Mouse (Mus musculus): Measurements from ENCODE around the gene Tmem63c. TPM values are rescaled to one million over a fixed set of nuclear protein-coding genes. Genes with fewer than 3 reads are reported as not detected.

Tmem63c gene
- total and polyA plus RNA-seq, 3 experiments = 0.08 to 0.14 (median 0.09) TPM

- Histone ChIP-seq H3K9ac (ENCODE audit: low read depth, low read length) (no peak overlapping the region), H3K36me3 (ENCODE audit: control insufficient read depth, insufficient read depth, low read length) (no peaks in the 10 kb centered on the region), H3K27me3 (ENCODE audit: control insufficient read depth, insufficient read depth, low read length) (no peaks in the 10 kb centered on the region), H3K27ac (no peak overlapping the region), H3K4me1 (ENCODE audit: control insufficient read depth, insufficient read depth, low read length) (no peaks in the 10 kb centered on the region), H3K4me3 (no peak overlapping the region), H3K79me2 (replicated peaks; ENCODE audit: control insufficient read depth, insufficient read depth, low read length) (no peaks in the 10 kb centered on the region)
- intact Hi-C loops (cut with DNase I) = no loop called here
- DNase-seq = no peak
- TF ChIP-seq CTCF (IDR thresholded peaks at IDR 0.05) (peak; percentile 32), EP300 (IDR thresholded peaks at IDR 0.05; ENCODE audit: insufficient read depth, low read depth, low read length) (no peak)
- WGBS = 29% methylated on average over 4 of the region's 4 CpGs
Observed at GRCm38 (mm10) chr12:87088331-87088730, 67.2 kb downstream of the Tmem63c start.

GRCm38 (mm10) chr12:87089255-87089654, 68.1 kb downstream of the Tmem63c start:
- H3K79me2 ChIP-seq (replicated peaks; ENCODE audit: control insufficient read depth, insufficient read depth, low read length) = no peaks in the 10 kb centered on the region
- 64% methylated on average over 4 of the region's 4 CpGs for WGBS
- TF ChIP-seq POLR2A (IDR thresholded peaks at IDR 0.05; ENCODE audit: insufficient read depth, low read depth, low read length) (no peak), CTCF (IDR thresholded peaks at IDR 0.05) (no peak), EP300 (IDR thresholded peaks at IDR 0.05; ENCODE audit: insufficient read depth, low read depth, low read length) (no peak)
- no peaks in the 10 kb centered on the region for H3K36me3 ChIP-seq (ENCODE audit: control insufficient read depth, insufficient read depth, low read length)
- H3K4me1 ChIP-seq (ENCODE audit: control insufficient read depth, insufficient read depth, low read length) = no peaks in the 10 kb centered on the region
- H3K27ac ChIP-seq = no peak overlapping the region
- no peak overlapping the region for H3K4me3 ChIP-seq
- DNase-seq = no peak
- no peaks in the 10 kb centered on the region for H3K27me3 ChIP-seq (ENCODE audit: control insufficient read depth, insufficient read depth, low read length)
- intact Hi-C loops (cut with DNase I) = no loop called here
- no peak overlapping the region for H3K9ac ChIP-seq (ENCODE audit: low read depth, low read length)

DNA sequence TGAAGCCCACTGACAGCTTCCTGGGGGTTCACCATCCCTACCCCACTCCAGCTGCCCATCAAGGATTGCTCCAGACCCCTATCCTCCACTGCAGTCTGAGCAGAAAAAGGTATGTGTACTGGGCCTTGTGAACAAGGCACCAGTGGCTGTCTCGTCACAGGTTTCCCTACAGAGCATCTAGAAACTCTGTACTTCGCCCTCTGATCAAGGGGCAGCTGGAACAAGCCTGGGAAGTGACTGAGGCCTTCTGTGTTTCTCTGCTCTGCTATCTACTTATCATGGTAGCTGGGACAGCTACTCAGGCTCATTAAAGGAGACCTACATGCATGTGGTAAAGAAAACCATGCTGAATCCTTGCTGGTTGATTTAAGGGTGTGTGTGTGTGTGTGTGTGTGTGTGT, 68.6 kb downstream of the Tmem63c start:
- WGBS = 80% methylated on average over 2 of the region's 2 CpGs
- intact Hi-C loops (cut with DNase I) = no loop called here

DNA sequence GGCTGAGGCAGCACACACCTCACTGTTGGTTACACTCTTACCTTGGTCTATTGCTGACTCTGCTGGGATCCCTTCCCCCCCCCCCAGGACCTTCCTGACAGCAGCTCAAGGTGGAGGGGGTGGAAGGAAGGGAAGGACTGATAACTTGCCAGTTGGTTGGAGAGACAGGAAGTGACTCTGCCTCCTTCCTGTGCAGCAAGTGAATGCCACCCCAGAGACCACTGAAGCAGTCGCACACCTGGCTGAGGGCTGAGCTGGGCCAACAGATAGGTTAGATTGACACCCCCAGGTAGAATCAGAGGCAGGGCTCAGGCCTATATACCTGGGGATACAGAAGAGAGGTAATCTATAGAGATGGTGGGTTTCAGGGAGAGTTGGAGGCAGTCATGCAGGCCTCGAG, 70.8 kb downstream of the Tmem63c start:
- H3K36me3 ChIP-seq (ENCODE audit: control insufficient read depth, insufficient read depth, low read length) = no peaks in the 10 kb centered on the region
- no peak overlapping the region for H3K4me3 ChIP-seq
- H3K27ac ChIP-seq = no peak overlapping the region
- DNase-seq = no peak
- no peaks in the 10 kb centered on the region for H3K4me1 ChIP-seq (ENCODE audit: control insufficient read depth, insufficient read depth, low read length)
- no peak overlapping the region for H3K9ac ChIP-seq (ENCODE audit: low read depth, low read length)
- H3K27me3 ChIP-seq (ENCODE audit: control insufficient read depth, insufficient read depth, low read length) = no peaks in the 10 kb centered on the region
- H3K79me2 ChIP-seq (replicated peaks; ENCODE audit: control insufficient read depth, insufficient read depth, low read length) = no peaks in the 10 kb centered on the region
- 64% methylated on average over 2 of the region's 2 CpGs for WGBS
- TF ChIP-seq CTCF (IDR thresholded peaks at IDR 0.05) (no peak), POLR2A (IDR thresholded peaks at IDR 0.05; ENCODE audit: insufficient read depth, low read depth, low read length) (no peak), EP300 (IDR thresholded peaks at IDR 0.05; ENCODE audit: insufficient read depth, low read depth, low read length) (no peak)
- intact Hi-C loops (cut with DNase I) = no loop called here

More for the DNA sequence above, 68.6 kb downstream of the Tmem63c start:
- TF ChIP-seq EP300 (IDR thresholded peaks at IDR 0.05; ENCODE audit: insufficient read depth, low read depth, low read length) (no peak), CTCF (IDR thresholded peaks at IDR 0.05) (no peak), POLR2A (IDR thresholded peaks at IDR 0.05; ENCODE audit: insufficient read depth, low read depth, low read length) (no peak)
- no peak overlapping the region for H3K4me3 ChIP-seq
- H3K9ac ChIP-seq (ENCODE audit: low read depth, low read length) = no peak overlapping the region
- no peak overlapping the region for H3K27ac ChIP-seq
- H3K27me3 ChIP-seq (ENCODE audit: control insufficient read depth, insufficient read depth, low read length) = no peaks in the 10 kb centered on the region
- no peaks in the 10 kb centered on the region for H3K79me2 ChIP-seq (replicated peaks; ENCODE audit: control insufficient read depth, insufficient read depth, low read length)
- H3K36me3 ChIP-seq (ENCODE audit: control insufficient read depth, insufficient read depth, low read length) = no peaks in the 10 kb centered on the region
- H3K4me1 ChIP-seq (ENCODE audit: control insufficient read depth, insufficient read depth, low read length) = no peaks in the 10 kb centered on the region
- DNase-seq = no peak

GRCm38 (mm10) chr12:87093249-87093648, 72.1 kb downstream of the Tmem63c start:
- Histone ChIP-seq H3K4me1 (ENCODE audit: control insufficient read depth, insufficient read depth, low read length) (no peaks in the 10 kb centered on the region), H3K27me3 (ENCODE audit: control insufficient read depth, insufficient read depth, low read length) (no peaks in the 10 kb centered on the region), H3K27ac (no peak overlapping the region), H3K9ac (ENCODE audit: low read depth, low read length) (no peak overlapping the region), H3K4me3 (no peak overlapping the region), H3K36me3 (ENCODE audit: control insufficient read depth, insufficient read depth, low read length) (no peaks in the 10 kb centered on the region), H3K79me2 (replicated peaks; ENCODE audit: control insufficient read depth, insufficient read depth, low read length) (no peaks in the 10 kb centered on the region)
- DNase-seq = peak in 1 of 2 experiments; percentile 9
- TF ChIP-seq POLR2A (IDR thresholded peaks at IDR 0.05; ENCODE audit: insufficient read depth, low read depth, low read length) = no peak
- TF ChIP-seq EP300 (IDR thresholded peaks at IDR 0.05; ENCODE audit: insufficient read depth, low read depth, low read length) = no peak
- TF ChIP-seq CTCF (IDR thresholded peaks at IDR 0.05) = no peak
- WGBS = 63% methylated on average over 4 of the region's 4 CpGs
- intact Hi-C loops (cut with DNase I) = no loop called here

- Histone ChIP-seq H3K27me3 (ENCODE audit: control insufficient read depth, insufficient read depth, low read length) (no peaks in the 10 kb centered on the region), H3K4me1 (ENCODE audit: control insufficient read depth, insufficient read depth, low read length) (no peaks in the 10 kb centered on the region), H3K4me3 (no peak overlapping the region), H3K79me2 (replicated peaks; ENCODE audit: control insufficient read depth, insufficient read depth, low read length) (no peaks in the 10 kb centered on the region), H3K27ac (no peak overlapping the region), H3K9ac (ENCODE audit: low read depth, low read length) (no peak overlapping the region), H3K36me3 (ENCODE audit: control insufficient read depth, insufficient read depth, low read length) (no peaks in the 10 kb centered on the region)
- TF ChIP-seq CTCF (IDR thresholded peaks at IDR 0.05) (no peak), POLR2A (IDR thresholded peaks at IDR 0.05; ENCODE audit: insufficient read depth, low read depth, low read length) (no peak), EP300 (IDR thresholded peaks at IDR 0.05; ENCODE audit: insufficient read depth, low read depth, low read length) (no peak)
- intact Hi-C loops (cut with DNase I) = no loop called here
- DNase-seq = no peak
- 70% methylated on average over 6 of the region's 6 CpGs for WGBS
Observed at GRCm38 (mm10) chr12:87093671-87094070, 72.5 kb downstream of the Tmem63c start.

All from heart, adult 2 months (tissue).